Mouse (Mus musculus): ENCODE results near the gene 4921539E11Rik. TPM values are rescaled to one million over a fixed set of nuclear protein-coding genes. Genes with fewer than 3 reads are reported as not detected.

4921539E11Rik gene
- polyA plus RNA-seq, 1 experiment from 2014 or later, result not detected

DNA sequence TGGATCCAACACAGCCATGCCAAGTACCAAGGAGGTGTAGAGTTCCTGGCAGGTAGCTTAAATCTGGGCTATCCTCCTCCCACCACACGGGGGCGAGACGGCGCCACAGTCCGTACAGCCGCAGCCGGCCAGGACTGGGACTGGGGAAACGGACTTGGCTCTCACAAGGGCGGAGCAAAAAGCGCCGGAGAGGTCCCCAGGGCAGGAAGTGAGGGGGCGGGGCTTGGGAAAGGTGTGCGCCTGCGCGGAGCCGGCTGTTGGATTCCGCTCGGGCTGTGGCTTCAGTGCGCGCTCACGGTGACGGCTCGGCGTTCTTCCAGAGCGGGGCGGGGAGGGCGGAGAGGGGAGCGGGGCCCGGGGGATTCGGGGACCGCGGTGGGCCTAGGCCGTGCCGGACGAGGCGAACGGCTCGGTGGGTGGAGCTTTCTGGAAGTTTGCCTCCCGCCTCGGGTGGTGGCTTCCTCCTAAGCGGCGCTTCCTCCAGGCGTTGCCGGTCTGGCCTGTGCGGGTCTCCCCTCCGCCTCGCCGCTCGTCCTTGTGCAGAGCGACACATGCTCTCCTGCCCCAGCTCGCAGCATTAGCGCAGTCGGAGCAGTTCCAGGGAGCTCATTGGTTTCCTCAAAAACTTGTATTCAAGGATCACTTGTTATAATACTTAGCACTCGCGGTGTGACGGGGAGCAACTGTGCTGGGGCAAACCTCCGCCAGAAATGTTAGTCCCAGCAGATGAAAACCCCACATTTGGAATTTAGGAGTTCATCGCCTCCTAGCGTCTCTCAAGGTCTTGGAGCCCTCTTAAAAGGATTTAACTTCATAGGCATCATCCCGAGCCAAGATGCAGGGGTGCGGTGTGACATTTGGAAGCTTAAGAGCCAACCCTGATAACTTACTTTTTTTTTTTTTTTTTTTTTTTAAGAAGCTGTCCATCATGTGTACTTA, 23.2 kb upstream of the 4921539E11Rik start, which contains the start of gene Oma1:
Gene Oma1, plus strand, starts transcription at position 226 of the 939 bp plus-strand sequence.
- H3K9me3 ChIP-seq (ENCODE audit: control insufficient read depth, low read length), result no peaks in the 10 kb centered on the region
- H3K9ac ChIP-seq (ENCODE audit: low read depth, low read length), result peak within 1 kb of the TSS; percentile 80
- ATAC-seq (replicated peaks; ENCODE audit: low FRiP score) (peak; percentile 100), DNase-seq (ENCODE audit: low spot score) (peak; percentile 98)
- H3K4me1 ChIP-seq (replicated peaks; ENCODE audit: control insufficient read depth, insufficient read depth, low read length), result no peaks in the 10 kb centered on the region
- no peaks in the 10 kb centered on the region for H3K27me3 ChIP-seq (replicated peaks; ENCODE audit: control insufficient read depth, insufficient read depth, low read length)
- no peaks in the 10 kb centered on the region; the same call in 1 of the 2 replicates for H3K36me3 ChIP-seq (ENCODE audit: control insufficient read depth, insufficient read depth, low read length)
- peak within 1 kb of the TSS; percentile 67 for H3K4me2 ChIP-seq
- peak within 1 kb of the TSS; percentile 89 for H3K27ac ChIP-seq (ENCODE audit: low read depth, low read length)
- WGBS, result under 1% methylated on average over 59 of the region's 61 CpGs
- H3K4me3 ChIP-seq (ENCODE audit: low read depth, low read length), result peak within 1 kb of the TSS; percentile 74

GRCm38 (mm10) chr4:103303851-103304250, 13.2 kb upstream of the 4921539E11Rik start:
- Histone ChIP-seq H3K4me2 (no peak overlapping the region), H3K4me3 (ENCODE audit: low read depth, low read length) (no peak overlapping the region), H3K27me3 (replicated peaks; ENCODE audit: control insufficient read depth, insufficient read depth, low read length) (no peaks in the 10 kb centered on the region), H3K36me3 (ENCODE audit: control insufficient read depth, insufficient read depth, low read length) (no peaks in the 10 kb centered on the region), H3K9ac (ENCODE audit: low read depth, low read length) (no peak overlapping the region), H3K9me3 (ENCODE audit: control insufficient read depth, low read length) (no peaks in the 10 kb centered on the region), H3K4me1 (replicated peaks; ENCODE audit: control insufficient read depth, insufficient read depth, low read length) (no peaks in the 10 kb centered on the region), H3K27ac (ENCODE audit: low read depth, low read length) (no peak overlapping the region)
- no peak for ATAC-seq (replicated peaks; ENCODE audit: low FRiP score)
- no peak for DNase-seq (ENCODE audit: low spot score)
- WGBS, result 79% methylated on average over 1 of the region's 1 CpGs

DNA sequence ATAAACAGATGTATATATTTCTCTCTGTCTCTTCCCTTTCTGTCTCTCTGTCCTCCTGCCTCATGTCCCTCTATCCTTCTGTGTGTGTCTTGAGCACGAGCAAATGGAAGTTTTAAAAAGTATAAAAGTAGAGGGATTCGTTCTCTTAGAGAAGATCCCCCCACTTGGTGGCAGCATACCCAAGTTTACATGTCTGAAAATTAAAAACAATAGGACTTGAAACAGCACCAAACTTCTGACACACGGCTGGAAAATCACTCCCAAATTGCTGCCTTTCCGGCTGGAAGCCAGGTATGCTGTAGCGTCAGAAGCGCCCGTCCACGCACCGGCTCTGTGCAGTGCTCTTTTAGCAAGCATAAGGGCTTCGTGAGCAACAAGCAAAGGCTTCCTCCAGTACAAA, 8.7 kb upstream of the 4921539E11Rik start:
- no peaks in the 10 kb centered on the region for H3K4me1 ChIP-seq (replicated peaks; ENCODE audit: control insufficient read depth, insufficient read depth, low read length)
- H3K4me2 ChIP-seq, result no peak overlapping the region
- no peaks in the 10 kb centered on the region for H3K9me3 ChIP-seq (ENCODE audit: control insufficient read depth, low read length)
- no peak overlapping the region for H3K27ac ChIP-seq (ENCODE audit: low read depth, low read length)
- DNase-seq (ENCODE audit: low spot score), result no peak
- no peak overlapping the region for H3K4me3 ChIP-seq (ENCODE audit: low read depth, low read length)
- H3K27me3 ChIP-seq (replicated peaks; ENCODE audit: control insufficient read depth, insufficient read depth, low read length), result no peaks in the 10 kb centered on the region
- no peaks in the 10 kb centered on the region for H3K36me3 ChIP-seq (ENCODE audit: control insufficient read depth, insufficient read depth, low read length)
- ATAC-seq (replicated peaks; ENCODE audit: low FRiP score), result no peak
- no peak overlapping the region for H3K9ac ChIP-seq (ENCODE audit: low read depth, low read length)
- WGBS, result 80% methylated on average over 10 of the region's 10 CpGs

DNA sequence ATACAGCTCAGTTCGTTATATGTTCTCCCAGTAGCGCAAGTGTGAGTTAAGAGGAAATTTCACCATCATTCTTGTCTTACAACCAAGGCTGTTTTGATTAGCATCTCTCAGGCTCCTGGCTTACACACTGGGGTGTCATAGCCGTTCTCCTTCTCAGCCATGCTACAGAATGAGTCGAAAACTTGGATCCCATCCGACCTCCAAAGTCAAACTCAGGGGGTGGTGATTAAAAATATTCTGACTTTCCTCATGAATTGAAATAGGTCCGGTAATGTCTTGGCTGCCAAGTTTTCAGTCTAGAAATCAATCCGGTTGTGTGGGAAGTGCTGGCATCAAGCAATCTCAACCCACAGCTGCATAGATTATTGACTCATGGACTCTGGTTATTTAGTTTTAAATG, 2.3 kb downstream of the 4921539E11Rik start:
- H3K9me3 ChIP-seq (ENCODE audit: control insufficient read depth, low read length), result no peaks in the 10 kb centered on the region
- no peak overlapping the region for H3K4me2 ChIP-seq
- ATAC-seq (replicated peaks; ENCODE audit: low FRiP score) (no peak), DNase-seq (ENCODE audit: low spot score) (no peak)
- no peak overlapping the region for H3K9ac ChIP-seq (ENCODE audit: low read depth, low read length)
- H3K4me1 ChIP-seq (replicated peaks; ENCODE audit: control insufficient read depth, insufficient read depth, low read length), result no peaks in the 10 kb centered on the region
- no peak overlapping the region for H3K27ac ChIP-seq (ENCODE audit: low read depth, low read length)
- no peaks in the 10 kb centered on the region for H3K27me3 ChIP-seq (replicated peaks; ENCODE audit: control insufficient read depth, insufficient read depth, low read length)
- 83% methylated on average over 7 of the region's 7 CpGs for WGBS
- no peak overlapping the region for H3K4me3 ChIP-seq (ENCODE audit: low read depth, low read length)
- no peaks in the 10 kb centered on the region for H3K36me3 ChIP-seq (ENCODE audit: control insufficient read depth, insufficient read depth, low read length)

DNA sequence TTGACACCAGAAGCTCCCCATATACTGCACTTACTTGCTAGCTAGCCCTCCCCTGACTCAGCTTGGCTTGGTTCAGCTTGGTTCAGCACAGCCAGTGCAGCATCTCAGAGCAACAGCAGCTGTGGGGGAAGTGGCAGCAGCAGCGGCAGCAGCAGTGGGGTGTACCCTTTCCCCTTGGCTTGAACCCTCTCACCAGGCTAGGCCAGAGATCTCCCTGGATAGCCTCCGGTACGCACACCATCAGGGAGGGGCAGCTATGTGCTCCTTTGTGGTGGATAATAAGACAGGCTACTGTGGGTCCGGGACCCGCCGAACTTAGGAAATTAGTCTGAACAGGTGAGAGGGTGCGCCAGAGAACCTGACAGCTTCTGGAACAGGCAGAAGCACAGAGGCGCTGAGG, 17.6 kb downstream of the 4921539E11Rik start:
- no peak overlapping the region for H3K27ac ChIP-seq (ENCODE audit: low read depth, low read length)
- H3K9ac ChIP-seq (ENCODE audit: low read depth, low read length), result no peak overlapping the region
- DNase-seq (ENCODE audit: low spot score) (no peak), ATAC-seq (replicated peaks; ENCODE audit: low FRiP score) (no peak)
- no peak overlapping the region for H3K4me3 ChIP-seq (ENCODE audit: low read depth, low read length)
- WGBS, result 55% methylated on average over 7 of the region's 8 CpGs
- H3K4me2 ChIP-seq, result no peak overlapping the region
- no peaks in the 10 kb centered on the region for H3K4me1 ChIP-seq (replicated peaks; ENCODE audit: control insufficient read depth, insufficient read depth, low read length)
- no peaks in the 10 kb centered on the region for H3K27me3 ChIP-seq (replicated peaks; ENCODE audit: control insufficient read depth, insufficient read depth, low read length)
- no peaks in the 10 kb centered on the region for H3K36me3 ChIP-seq (ENCODE audit: control insufficient read depth, insufficient read depth, low read length)
- H3K9me3 ChIP-seq (ENCODE audit: control insufficient read depth, low read length), result no peaks in the 10 kb centered on the region

DNA sequence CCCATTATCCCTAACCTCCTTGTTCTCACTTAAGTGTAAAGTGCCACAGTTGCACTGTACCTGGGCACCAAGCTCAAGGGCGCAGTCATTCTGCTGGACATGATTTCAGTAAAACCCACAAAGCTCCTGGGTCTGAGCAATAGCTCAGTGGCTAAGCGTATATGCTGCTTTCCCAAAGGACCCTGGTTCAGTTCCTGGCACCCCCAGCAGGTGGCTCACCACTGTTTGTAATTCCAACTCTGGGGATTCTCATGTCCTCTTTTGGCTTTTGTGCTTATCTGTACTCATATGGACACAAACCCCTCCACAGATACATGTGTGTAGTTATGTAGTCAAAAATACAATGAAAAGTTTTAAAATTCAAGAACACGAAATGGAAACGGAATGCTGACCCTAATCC, 21.3 kb downstream of the 4921539E11Rik start:
- Histone ChIP-seq H3K36me3 (ENCODE audit: control insufficient read depth, insufficient read depth, low read length) (no peaks in the 10 kb centered on the region), H3K27ac (ENCODE audit: low read depth, low read length) (no peak overlapping the region), H3K27me3 (replicated peaks; ENCODE audit: control insufficient read depth, insufficient read depth, low read length) (no peaks in the 10 kb centered on the region), H3K9me3 (ENCODE audit: control insufficient read depth, low read length) (no peaks in the 10 kb centered on the region), H3K4me2 (no peak overlapping the region), H3K9ac (ENCODE audit: low read depth, low read length) (no peak overlapping the region), H3K4me1 (replicated peaks; ENCODE audit: control insufficient read depth, insufficient read depth, low read length) (no peaks in the 10 kb centered on the region), H3K4me3 (ENCODE audit: low read depth, low read length) (no peak overlapping the region)
- DNase-seq (ENCODE audit: low spot score), result no peak
- 66% methylated on average over 4 of the region's 4 CpGs for WGBS
- ATAC-seq (replicated peaks; ENCODE audit: low FRiP score), result no peak

GRCm38 (mm10) chr4:103265166-103265565, 25.5 kb downstream of the 4921539E11Rik start:
- no peaks in the 10 kb centered on the region for H3K27me3 ChIP-seq (replicated peaks; ENCODE audit: control insufficient read depth, insufficient read depth, low read length)
- H3K4me3 ChIP-seq (ENCODE audit: low read depth, low read length), result no peak overlapping the region
- no peak overlapping the region for H3K9ac ChIP-seq (ENCODE audit: low read depth, low read length)
- H3K4me2 ChIP-seq, result no peak overlapping the region
- no peaks in the 10 kb centered on the region for H3K36me3 ChIP-seq (ENCODE audit: control insufficient read depth, insufficient read depth, low read length)
- WGBS, result 36% methylated on average over 2 of the region's 2 CpGs
- no peak overlapping the region for H3K27ac ChIP-seq (ENCODE audit: low read depth, low read length)
- DNase-seq (ENCODE audit: low spot score) (no peak), ATAC-seq (replicated peaks; ENCODE audit: low FRiP score) (no peak)
- no peaks in the 10 kb centered on the region for H3K4me1 ChIP-seq (replicated peaks; ENCODE audit: control insufficient read depth, insufficient read depth, low read length)
- no peaks in the 10 kb centered on the region for H3K9me3 ChIP-seq (ENCODE audit: control insufficient read depth, low read length)

- 27% methylated on average over 8 of the region's 8 CpGs for WGBS
Observed at GRCm38 (mm10) chr4:103263812-103264396, 26.8 kb downstream of the 4921539E11Rik start.

More at GRCm38 (mm10) chr4:103263812-103264396, 26.8 kb downstream of the 4921539E11Rik start:
- H3K4me2 ChIP-seq, result no peak overlapping the region
- no peak overlapping the region for H3K27ac ChIP-seq (ENCODE audit: low read depth, low read length)
- ATAC-seq (replicated peaks; ENCODE audit: low FRiP score), result no peak
- H3K9me3 ChIP-seq (ENCODE audit: control insufficient read depth, low read length), result no peaks in the 10 kb centered on the region
- H3K36me3 ChIP-seq (ENCODE audit: control insufficient read depth, insufficient read depth, low read length), result no peaks in the 10 kb centered on the region
- no peak overlapping the region for H3K4me3 ChIP-seq (ENCODE audit: low read depth, low read length)
- H3K27me3 ChIP-seq (replicated peaks; ENCODE audit: control insufficient read depth, insufficient read depth, low read length), result no peaks in the 10 kb centered on the region
- no peaks in the 10 kb centered on the region for H3K4me1 ChIP-seq (replicated peaks; ENCODE audit: control insufficient read depth, insufficient read depth, low read length)
- DNase-seq (ENCODE audit: low spot score), result no peak
- H3K9ac ChIP-seq (ENCODE audit: low read depth, low read length), result no peak overlapping the region
